Mouse (Mus musculus): ENCODE results near the gene Camta2. TPM values are rescaled to one million over a fixed set of nuclear protein-coding genes. Genes with fewer than 3 reads are reported as not detected.

Gene Camta2
- polyA plus RNA-seq, 1 experiment from 2014 or later: 12.9 TPM

- no peaks in the 10 kb centered on the region for H3K9me3 ChIP-seq
- no peak overlapping the region for H3K27ac ChIP-seq
- H3K4me1 ChIP-seq: peaks cover 34% of the 10 kb centered on the region
- no peak overlapping the region for H3K4me2 ChIP-seq
- no peak overlapping the region for H3K4me3 ChIP-seq
- H3K9ac ChIP-seq: no peak overlapping the region
- H3K27me3 ChIP-seq: no peaks in the 10 kb centered on the region
- WGBS: 94% methylated on average over 8 of the region's 8 CpGs
- H3K36me3 ChIP-seq: peaks cover 46% of the 10 kb centered on the region
- ATAC-seq (ENCODE audit: insufficient number of reproducible peaks, low FRiP score, low TSS enrichment, low read depth): no peak
Observed at GRCm38 (mm10) chr11:70644564-70645103, 43.3 kb downstream of the Camta2 start.

GRCm38 (mm10) chr11:70643051-70643450 is 44.9 kb downstream of the Camta2 start:
- ATAC-seq (ENCODE audit: insufficient number of reproducible peaks, low FRiP score, low TSS enrichment, low read depth): no peak
- H3K9ac ChIP-seq: no peak overlapping the region
- H3K36me3 ChIP-seq: peaks cover 32% of the 10 kb centered on the region
- WGBS: 93% methylated on average over 6 of the region's 6 CpGs
- H3K27me3 ChIP-seq: no peaks in the 10 kb centered on the region
- H3K27ac ChIP-seq: no peak overlapping the region
- H3K4me1 ChIP-seq: peaks cover 18% of the 10 kb centered on the region
- no peaks in the 10 kb centered on the region for H3K9me3 ChIP-seq
- H3K4me2 ChIP-seq: no peak overlapping the region
- H3K4me3 ChIP-seq: no peak overlapping the region

DNA sequence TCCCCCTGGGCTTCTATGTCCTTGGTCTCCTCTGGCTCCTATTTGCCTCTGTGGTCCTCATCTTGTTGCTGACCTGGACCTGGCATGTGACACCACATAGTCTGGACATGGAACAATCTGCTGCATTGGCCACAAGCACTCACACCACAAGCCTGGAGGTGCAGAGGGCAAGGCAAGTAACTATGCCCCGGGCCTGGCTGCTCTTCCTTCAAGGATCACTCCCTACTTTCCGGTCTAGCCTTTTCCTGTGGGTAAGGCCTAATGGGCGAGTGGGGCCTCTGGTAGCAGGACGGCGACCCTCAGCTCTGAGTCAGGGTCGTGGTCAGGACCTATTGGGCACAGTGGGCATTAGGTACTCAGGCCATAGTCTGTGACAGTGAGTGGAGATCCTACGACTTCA is 46.7 kb downstream of the Camta2 start:
- H3K27me3 ChIP-seq: no peaks in the 10 kb centered on the region
- H3K36me3 ChIP-seq: peaks cover 32% of the 10 kb centered on the region
- WGBS: 71% methylated on average over 7 of the region's 7 CpGs
- H3K4me3 ChIP-seq: no peak overlapping the region
- H3K4me1 ChIP-seq: peaks cover 11% of the 10 kb centered on the region
- H3K9me3 ChIP-seq: no peaks in the 10 kb centered on the region
- no peak overlapping the region for H3K27ac ChIP-seq
- no peak overlapping the region for H3K9ac ChIP-seq
- no peak for ATAC-seq (ENCODE audit: insufficient number of reproducible peaks, low FRiP score, low TSS enrichment, low read depth)
- H3K4me2 ChIP-seq: no peak overlapping the region

DNA sequence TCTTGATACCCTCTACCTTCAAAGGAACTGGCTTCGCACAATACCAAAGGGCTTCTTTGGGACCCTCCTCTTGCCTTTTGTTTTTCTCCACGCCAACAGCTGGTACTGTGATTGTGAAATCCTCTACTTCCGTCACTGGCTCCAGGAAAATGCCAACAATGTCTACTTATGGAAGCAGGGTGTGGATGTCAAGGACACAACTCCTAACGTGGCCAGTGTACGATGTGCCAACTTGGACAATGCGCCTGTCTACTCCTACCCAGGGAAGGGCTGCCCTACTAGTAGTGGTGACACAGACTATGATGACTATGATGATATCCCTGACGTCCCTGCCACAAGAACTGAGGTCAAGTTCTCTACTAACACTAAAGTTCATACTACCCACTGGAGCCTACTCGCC is 47.9 kb downstream of the Camta2 start:
- no peak for ATAC-seq (ENCODE audit: insufficient number of reproducible peaks, low FRiP score, low TSS enrichment, low read depth)
- no peak overlapping the region for H3K27ac ChIP-seq
- no peaks in the 10 kb centered on the region for H3K9me3 ChIP-seq
- 82% methylated on average over 8 of the region's 8 CpGs for WGBS
- no peaks in the 10 kb centered on the region for H3K4me1 ChIP-seq
- no peaks in the 10 kb centered on the region for H3K27me3 ChIP-seq
- no peak overlapping the region for H3K9ac ChIP-seq
- no peak overlapping the region for H3K4me2 ChIP-seq
- peaks cover 23% of the 10 kb centered on the region for H3K36me3 ChIP-seq
- H3K4me3 ChIP-seq: no peak overlapping the region

DNA sequence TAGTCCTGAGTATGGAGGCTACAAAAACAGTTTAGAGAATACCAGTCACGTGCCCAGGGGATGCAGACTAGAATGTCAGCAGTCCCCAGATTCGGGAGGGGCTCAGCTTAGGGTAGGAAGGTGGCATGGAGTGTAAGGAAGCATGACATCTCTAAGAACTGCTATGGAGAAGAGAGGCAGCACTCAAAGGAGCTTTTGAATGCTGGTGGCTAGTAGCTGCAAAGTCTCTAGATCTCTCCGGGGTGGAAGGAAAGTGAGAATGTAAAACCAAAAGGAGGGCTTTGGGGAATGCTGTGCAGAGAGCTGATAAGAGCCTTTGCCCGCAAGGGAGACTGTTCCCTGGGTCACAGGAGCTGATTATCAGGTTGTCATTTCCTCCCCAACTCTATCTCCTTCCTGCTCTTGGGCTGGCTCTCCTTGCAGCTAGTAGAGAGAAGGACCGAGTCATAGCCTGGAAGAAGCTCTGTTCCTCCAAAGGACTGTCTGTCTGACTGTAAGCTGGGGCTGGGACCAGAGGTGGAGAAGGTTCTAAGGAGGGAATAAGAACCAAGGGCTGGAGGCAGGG is 49.1 kb downstream of the Camta2 start, which contains the start of gene Gp1ba:
TSS of gene Gp1ba (plus strand) at position 409 of the 565 bp plus-strand sequence.
- WGBS: 48% methylated on average over 5 of the region's 5 CpGs
- H3K27me3 ChIP-seq: no peaks in the 10 kb centered on the region
- ATAC-seq (ENCODE audit: insufficient number of reproducible peaks, low FRiP score, low TSS enrichment, low read depth): no peak
- no peak within 1 kb of the TSS for H3K27ac ChIP-seq
- no peaks in the 10 kb centered on the region for H3K9me3 ChIP-seq
- no peak within 1 kb of the TSS for H3K4me2 ChIP-seq
- H3K36me3 ChIP-seq: peaks cover 11% of the 10 kb centered on the region
- H3K4me3 ChIP-seq: no peak within 1 kb of the TSS
- no peaks in the 10 kb centered on the region for H3K4me1 ChIP-seq
- H3K9ac ChIP-seq: no peak within 1 kb of the TSS

DNA sequence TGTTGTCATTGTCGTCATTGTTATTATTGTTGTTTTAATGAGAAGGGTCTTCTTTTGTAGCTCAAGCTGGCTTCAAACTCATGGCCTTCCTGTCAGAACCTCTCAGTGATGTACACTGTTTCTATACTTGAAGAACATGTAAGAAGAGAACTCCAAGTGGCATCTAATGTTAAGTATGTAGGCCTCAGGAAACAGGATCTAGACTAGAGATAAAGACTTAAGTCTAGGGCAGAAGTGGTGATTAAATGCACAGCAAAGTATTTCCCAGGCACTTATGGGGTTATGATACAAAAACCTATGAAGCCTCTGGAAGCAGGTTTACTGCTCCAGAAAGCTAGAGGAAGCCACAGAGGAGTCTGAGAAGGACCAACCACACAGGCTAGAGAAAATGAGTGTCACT is 49.6 kb downstream of the Camta2 start:
- no peaks in the 10 kb centered on the region for H3K4me1 ChIP-seq
- no peak overlapping the region for H3K4me2 ChIP-seq
- H3K4me3 ChIP-seq: no peak overlapping the region
- H3K9ac ChIP-seq: no peak overlapping the region
- no peak overlapping the region for H3K27ac ChIP-seq
- H3K36me3 ChIP-seq: peaks cover 6% of the 10 kb centered on the region
- H3K9me3 ChIP-seq: no peaks in the 10 kb centered on the region
- no peak for ATAC-seq (ENCODE audit: insufficient number of reproducible peaks, low FRiP score, low TSS enrichment, low read depth)
- no peaks in the 10 kb centered on the region for H3K27me3 ChIP-seq
- WGBS: 84% methylated on average over 1 of the region's 1 CpGs

GRCm38 (mm10) chr11:70637764-70638163 is 50.1 kb downstream of the Camta2 start:
- WGBS: 96% methylated on average over 1 of the region's 1 CpGs
- Histone ChIP-seq H3K27ac (no peak overlapping the region), H3K4me2 (no peak overlapping the region), H3K9ac (no peak overlapping the region), H3K9me3 (no peaks in the 10 kb centered on the region), H3K4me1 (no peaks in the 10 kb centered on the region), H3K36me3 (peaks cover under 1% of the 10 kb centered on the region; the same call in 1 of the 2 replicates), H3K27me3 (no peaks in the 10 kb centered on the region), H3K4me3 (no peak overlapping the region)
- ATAC-seq (ENCODE audit: insufficient number of reproducible peaks, low FRiP score, low TSS enrichment, low read depth): no peak

- Histone ChIP-seq H3K27ac (no peak overlapping the region), H3K4me2 (no peak overlapping the region), H3K36me3 (no peaks in the 10 kb centered on the region), H3K4me3 (no peak overlapping the region), H3K4me1 (no peaks in the 10 kb centered on the region), H3K27me3 (no peaks in the 10 kb centered on the region), H3K9me3 (no peaks in the 10 kb centered on the region), H3K9ac (no peak overlapping the region)
- no peak for ATAC-seq (ENCODE audit: insufficient number of reproducible peaks, low FRiP score, low TSS enrichment, low read depth)
- 78% methylated on average over 4 of the region's 4 CpGs for WGBS
Observed at GRCm38 (mm10) chr11:70635601-70636000, 52.3 kb downstream of the Camta2 start.

- H3K4me1 ChIP-seq: no peaks in the 10 kb centered on the region
- H3K4me2 ChIP-seq: no peak overlapping the region
- WGBS: 69% methylated on average over 7 of the region's 7 CpGs
- no peak overlapping the region for H3K27ac ChIP-seq
- H3K9me3 ChIP-seq: no peaks in the 10 kb centered on the region
- ATAC-seq (ENCODE audit: insufficient number of reproducible peaks, low FRiP score, low TSS enrichment, low read depth): no peak
- H3K9ac ChIP-seq: no peak overlapping the region
- no peaks in the 10 kb centered on the region for H3K27me3 ChIP-seq
- no peaks in the 10 kb centered on the region for H3K36me3 ChIP-seq
- no peak overlapping the region for H3K4me3 ChIP-seq
Observed at GRCm38 (mm10) chr11:70630129-70630528, 57.8 kb downstream of the Camta2 start.

- no peak for ATAC-seq (ENCODE audit: insufficient number of reproducible peaks, low FRiP score, low TSS enrichment, low read depth)
- Histone ChIP-seq H3K27me3 (no peaks in the 10 kb centered on the region), H3K4me3 (no peak overlapping the region), H3K4me2 (no peak overlapping the region), H3K36me3 (no peaks in the 10 kb centered on the region), H3K4me1 (no peaks in the 10 kb centered on the region), H3K9ac (no peak overlapping the region), H3K9me3 (no peaks in the 10 kb centered on the region), H3K27ac (no peak overlapping the region)
- 51% methylated on average over 5 of the region's 5 CpGs for WGBS
Observed at GRCm38 (mm10) chr11:70629557-70629956, 58.3 kb downstream of the Camta2 start.

GRCm38 (mm10) chr11:70628431-70628830 is 59.5 kb downstream of the Camta2 start:
- Histone ChIP-seq H3K9me3 (no peaks in the 10 kb centered on the region), H3K4me3 (no peak overlapping the region), H3K36me3 (no peaks in the 10 kb centered on the region), H3K4me2 (no peak overlapping the region), H3K9ac (no peak overlapping the region), H3K4me1 (no peaks in the 10 kb centered on the region), H3K27ac (no peak overlapping the region), H3K27me3 (no peaks in the 10 kb centered on the region)
- ATAC-seq (ENCODE audit: insufficient number of reproducible peaks, low FRiP score, low TSS enrichment, low read depth): no peak
- WGBS: 70% methylated on average over 2 of the region's 2 CpGs

- no peaks in the 10 kb centered on the region for H3K27me3 ChIP-seq
- H3K27ac ChIP-seq: no peak overlapping the region
- WGBS: 70% methylated on average over 4 of the region's 4 CpGs
- H3K4me2 ChIP-seq: no peak overlapping the region
- H3K9me3 ChIP-seq: no peaks in the 10 kb centered on the region
- H3K36me3 ChIP-seq: no peaks in the 10 kb centered on the region
- ATAC-seq (ENCODE audit: insufficient number of reproducible peaks, low FRiP score, low TSS enrichment, low read depth): no peak
- no peak overlapping the region for H3K9ac ChIP-seq
- no peak overlapping the region for H3K4me3 ChIP-seq
- no peaks in the 10 kb centered on the region for H3K4me1 ChIP-seq
Observed at GRCm38 (mm10) chr11:70626877-70627276, 61.0 kb downstream of the Camta2 start.

- Histone ChIP-seq H3K27me3 (no peaks in the 10 kb centered on the region), H3K4me2 (no peak overlapping the region), H3K9me3 (no peaks in the 10 kb centered on the region), H3K9ac (no peak overlapping the region), H3K36me3 (no peaks in the 10 kb centered on the region), H3K27ac (no peak overlapping the region), H3K4me3 (no peak overlapping the region), H3K4me1 (no peaks in the 10 kb centered on the region)
- no peak for ATAC-seq (ENCODE audit: insufficient number of reproducible peaks, low FRiP score, low TSS enrichment, low read depth)
- WGBS: 42% methylated on average over 4 of the region's 4 CpGs
Observed at GRCm38 (mm10) chr11:70625473-70625872, 62.4 kb downstream of the Camta2 start.

Data from limb, embryonic 15.5 days (tissue).